Mouse (Mus musculus) midbrain, embryonic 15.5 days (tissue): ENCODE measurements around the gene Xpnpep2. TPM values are rescaled to one million over a fixed set of nuclear protein-coding genes. Genes with fewer than 3 reads are reported as not detected.

Source experiments
- ATAC-seq: fragments of 200-750 bp; cut with Nextera tagmentation; replicated peaks from 2 replicates; pipeline ENCODE4 v1.8.0; 2017; ENCODE audit warnings: moderate TSS enrichment
- H3K27ac ChIP-seq: fragments of 300-500 bp; sonication (generic); 2 replicates; pipeline ENCODE4 v1.5.1; 2015; ENCODE audit warnings: mild to moderate bottlenecking, inconsistent platforms
- H3K27me3 ChIP-seq: fragments of 300-500 bp; sonication (generic); replicated peaks from 2 replicates; pipeline ENCODE4 v1.6.1; 2015; ENCODE audit warnings: inconsistent platforms
- H3K36me3 ChIP-seq: fragments of 300-500 bp; sonication (generic); replicated peaks from 2 replicates; pipeline ENCODE4 v1.6.1; 2015; ENCODE audit warnings: inconsistent platforms
- H3K4me1 ChIP-seq: fragments of 300-500 bp; sonication (generic); 2 replicates; pipeline ENCODE4 v1.6.1; 2015; ENCODE audit warnings: inconsistent platforms
- H3K4me2 ChIP-seq: fragments of 300-500 bp; sonication (generic); 2 replicates; pipeline ENCODE4 v1.6.1; 2015; ENCODE audit warnings: inconsistent platforms, mild to moderate bottlenecking, moderate library complexity
- H3K4me3 ChIP-seq: fragments of 300-500 bp; sonication (generic); 2 replicates; pipeline ENCODE4 v1.5.1; 2015; ENCODE audit warnings: mild to moderate bottlenecking, inconsistent platforms
- H3K9ac ChIP-seq: fragments of 300-500 bp; sonication (generic); 2 replicates; pipeline ENCODE4 v1.6.1; 2015; ENCODE audit warnings: mild to moderate bottlenecking, inconsistent platforms
- H3K9me3 ChIP-seq: fragments of 300-500 bp; sonication (generic); 2 replicates; pipeline ENCODE4 v1.6.1; 2016; ENCODE audit warnings: inconsistent platforms
- WGBS: fragments of 180-500 bp; shearing (Covaris S2); methylation state at CpG from one replicate; pipeline ENCODE4 v1.1.7; 2015; ENCODE audit warnings: mixed read lengths; 5-methylcytosine and 5-hydroxymethylcytosine counted together
- polyA plus RNA-seq: library from polyadenylated mRNA; unstranded; fragments of >200 nt; fragmentation: Nextera tagmentation; extraction: Ambion mirVana; gene quantifications from 2 replicates; pipeline ENCODE4 v1.2.1, GENCODE M21; 2015

Gene Xpnpep2
- polyA plus RNA-seq, 1 experiment from 2014 or later, result 0.65 TPM

DNA sequence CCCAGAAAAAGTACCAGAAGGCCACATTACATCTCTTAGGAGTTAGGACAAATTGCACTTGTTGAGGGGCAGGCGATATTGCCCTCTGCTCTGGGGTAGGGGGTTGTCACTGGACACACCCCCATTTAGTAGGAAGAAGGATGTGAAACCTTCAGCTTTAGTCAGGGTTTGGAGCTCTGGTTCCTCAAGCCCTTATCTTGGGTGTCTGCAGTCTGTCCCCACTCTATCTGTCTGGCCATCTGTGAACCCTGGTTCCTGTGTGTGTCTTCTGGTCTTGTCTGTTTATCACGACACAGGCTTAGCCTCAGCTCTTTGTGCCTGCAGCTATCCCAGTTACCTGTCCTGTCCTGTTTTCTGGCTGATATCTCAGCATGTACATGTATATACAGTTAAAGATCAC is 44.9 kb downstream of the Xpnpep2 start:
- no peaks in the 10 kb centered on the region for H3K36me3 ChIP-seq
- H3K9ac ChIP-seq, result no peak overlapping the region
- no peak overlapping the region for H3K4me2 ChIP-seq
- no peak for ATAC-seq
- no peak overlapping the region for H3K4me3 ChIP-seq
- WGBS, result 93% methylated on average over 2 of the region's 2 CpGs
- H3K27ac ChIP-seq, result no peak overlapping the region
- H3K9me3 ChIP-seq, result no peaks in the 10 kb centered on the region
- H3K27me3 ChIP-seq, result no peaks in the 10 kb centered on the region
- H3K4me1 ChIP-seq, result no peaks in the 10 kb centered on the region

- 65% methylated on average over 2 of the region's 2 CpGs for WGBS
- H3K4me3 ChIP-seq, result no peak overlapping the region
- no peak for ATAC-seq
- no peak overlapping the region for H3K9ac ChIP-seq
- H3K9me3 ChIP-seq, result no peaks in the 10 kb centered on the region
- no peak overlapping the region for H3K27ac ChIP-seq
- H3K4me1 ChIP-seq, result no peaks in the 10 kb centered on the region
- H3K4me2 ChIP-seq, result no peak overlapping the region
- H3K36me3 ChIP-seq, result no peaks in the 10 kb centered on the region
- H3K27me3 ChIP-seq, result no peaks in the 10 kb centered on the region
These were observed 45.4 kb downstream of the Xpnpep2 start for GRCm38 (mm10) chrX:48153949-48154348.

DNA sequence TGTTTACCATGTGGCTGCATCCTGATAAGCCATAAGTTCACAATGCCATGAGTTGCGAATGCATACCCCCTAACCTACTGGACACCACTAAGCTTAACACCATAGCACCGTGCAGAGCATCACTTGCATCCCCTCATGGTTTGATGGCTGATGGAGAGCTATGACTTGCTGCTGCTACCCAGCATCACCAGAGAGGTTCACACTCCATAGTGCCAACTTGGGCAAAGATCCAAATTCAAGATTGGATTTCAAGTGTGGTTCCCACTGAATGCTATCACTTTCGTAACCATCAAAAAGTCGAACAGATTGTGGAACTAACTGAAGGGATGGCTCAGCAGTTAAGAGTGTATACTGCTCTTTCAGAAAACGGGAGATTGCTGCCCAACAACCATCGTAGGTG is 47.0 kb downstream of the Xpnpep2 start:
- ATAC-seq, result no peak
- Histone ChIP-seq H3K27me3 (no peaks in the 10 kb centered on the region), H3K36me3 (no peaks in the 10 kb centered on the region), H3K27ac (no peak overlapping the region), H3K9ac (no peak overlapping the region), H3K4me3 (no peak overlapping the region), H3K4me1 (no peaks in the 10 kb centered on the region), H3K4me2 (no peak overlapping the region), H3K9me3 (no peaks in the 10 kb centered on the region)
- 89% methylated on average over 6 of the region's 6 CpGs for WGBS

DNA sequence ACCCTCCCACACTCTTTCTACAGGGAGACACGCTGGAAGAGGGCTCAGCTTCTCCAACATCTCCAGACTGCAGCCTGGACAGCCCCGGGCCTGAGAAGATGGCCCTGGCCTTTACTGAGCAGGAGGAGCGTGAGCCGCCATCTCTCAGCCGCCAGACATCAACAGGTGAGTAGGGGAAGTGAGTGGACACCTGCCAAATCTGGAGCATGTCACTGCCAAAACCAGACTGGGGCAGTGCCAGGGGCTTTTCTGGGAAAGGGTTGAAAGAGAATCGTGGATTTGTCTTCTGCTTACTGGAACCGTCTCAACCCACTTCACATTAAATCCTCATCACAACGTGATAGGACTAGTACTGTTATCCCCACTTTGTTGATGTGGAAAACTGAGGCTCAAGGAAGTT is 48.9 kb downstream of the Xpnpep2 start:
- Histone ChIP-seq H3K9me3 (no peaks in the 10 kb centered on the region), H3K4me1 (no peaks in the 10 kb centered on the region), H3K27ac (no peak overlapping the region), H3K4me2 (no peak overlapping the region), H3K36me3 (no peaks in the 10 kb centered on the region), H3K9ac (no peak overlapping the region), H3K27me3 (no peaks in the 10 kb centered on the region), H3K4me3 (no peak overlapping the region)
- WGBS, result 83% methylated on average over 8 of the region's 8 CpGs
- ATAC-seq, result no peak

DNA sequence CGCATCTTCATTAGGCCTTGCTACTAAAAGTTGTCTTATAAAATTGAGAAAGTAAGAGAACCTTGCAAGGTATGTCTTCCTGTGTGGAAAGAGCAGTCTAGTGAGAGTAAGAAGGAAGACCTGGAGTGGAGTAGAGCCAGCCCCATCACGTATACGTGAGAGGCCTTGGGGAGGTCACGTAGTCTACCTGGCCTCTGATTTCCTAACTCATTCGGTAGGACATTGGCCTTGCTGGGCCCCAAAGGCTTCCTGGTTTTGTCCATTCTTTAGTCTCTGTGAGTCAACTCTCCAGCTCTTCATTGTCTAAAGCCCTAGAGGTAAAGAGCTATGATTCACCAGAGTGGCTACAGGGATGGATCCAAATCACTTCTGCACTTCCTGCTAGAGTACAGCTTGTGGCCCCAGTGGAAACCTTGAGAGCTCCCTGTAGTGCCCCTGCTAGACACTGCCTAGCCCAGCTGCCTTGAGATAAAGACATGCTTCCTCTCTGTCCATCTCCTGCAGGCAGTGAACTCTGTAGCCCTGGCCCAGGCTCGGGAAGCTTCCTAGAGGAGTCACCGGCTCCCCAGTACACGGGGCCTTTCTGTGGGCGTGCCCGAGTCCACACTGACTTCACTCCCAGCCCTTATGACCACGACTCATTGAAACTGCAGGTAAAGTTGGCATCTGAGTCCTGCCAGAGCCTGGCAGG is 49.8 kb downstream of the Xpnpep2 start:
- Histone ChIP-seq H3K9me3 (no peaks in the 10 kb centered on the region), H3K4me2 (no peak overlapping the region), H3K4me1 (no peaks in the 10 kb centered on the region), H3K9ac (no peak overlapping the region), H3K36me3 (no peaks in the 10 kb centered on the region), H3K27ac (no peak overlapping the region), H3K4me3 (no peak overlapping the region), H3K27me3 (no peaks in the 10 kb centered on the region)
- no peak for ATAC-seq
- WGBS, result 90% methylated on average over 11 of the region's 11 CpGs

- H3K9me3 ChIP-seq, result no peaks in the 10 kb centered on the region
- H3K36me3 ChIP-seq, result no peaks in the 10 kb centered on the region
- WGBS, result 45% methylated on average over 1 of the region's 1 CpGs
- no peak; the same call in 1 of the 2 replicates for ATAC-seq
- no peak overlapping the region for H3K4me3 ChIP-seq
- no peaks in the 10 kb centered on the region for H3K4me1 ChIP-seq
- H3K27me3 ChIP-seq, result no peaks in the 10 kb centered on the region
- no peak overlapping the region for H3K27ac ChIP-seq
- no peak overlapping the region for H3K9ac ChIP-seq
- H3K4me2 ChIP-seq, result no peak overlapping the region
These were observed 61.4 kb downstream of the Xpnpep2 start for GRCm38 (mm10) chrX:48169892-48170291.

- 0 out of 2 replicates have a peak, but pooled peaks have one; percentile 45 for ATAC-seq
- WGBS, result 33% methylated on average over 1 of the region's 1 CpGs
These were observed 61.8 kb downstream of the Xpnpep2 start for GRCm38 (mm10) chrX:48170368-48170767.

DNA sequence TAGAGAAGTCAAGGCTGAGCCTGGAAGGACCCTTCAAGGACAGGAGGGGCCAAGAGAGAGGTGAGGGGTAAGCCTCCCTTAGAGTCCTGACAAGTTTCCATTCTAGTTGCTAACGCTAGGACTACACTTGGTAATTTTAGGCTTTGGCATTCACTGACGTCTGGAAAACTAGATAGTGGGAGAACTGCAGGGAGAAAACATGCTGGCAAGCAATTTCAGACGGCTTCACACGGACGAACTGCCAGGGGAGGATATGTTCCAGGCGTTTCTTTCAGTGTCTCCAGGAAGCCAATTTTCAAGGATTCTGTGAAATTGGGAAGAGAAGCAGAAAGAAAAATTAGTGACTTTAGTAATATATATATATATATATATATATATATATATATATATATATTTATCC is 73.3 kb downstream of the Xpnpep2 start:
- no peak overlapping the region for H3K4me2 ChIP-seq
- no peaks in the 10 kb centered on the region for H3K9me3 ChIP-seq
- 0 out of 2 replicates have a peak, but pooled peaks cover 2% of the 10 kb centered on the region for H3K36me3 ChIP-seq
- WGBS, result 85% methylated on average over 6 of the region's 6 CpGs
- ATAC-seq, result no peak
- H3K27me3 ChIP-seq, result no peaks in the 10 kb centered on the region
- H3K4me3 ChIP-seq, result no peak overlapping the region
- H3K27ac ChIP-seq, result no peak overlapping the region
- no peaks in the 10 kb centered on the region for H3K4me1 ChIP-seq
- H3K9ac ChIP-seq, result no peak overlapping the region

More at GRCm38 (mm10) chrX:48170368-48170767, 61.8 kb downstream of the Xpnpep2 start:
- Histone ChIP-seq H3K9ac (no peak overlapping the region), H3K27me3 (no peaks in the 10 kb centered on the region), H3K4me2 (no peak overlapping the region), H3K36me3 (no peaks in the 10 kb centered on the region), H3K27ac (no peak overlapping the region), H3K4me3 (no peak overlapping the region), H3K4me1 (no peaks in the 10 kb centered on the region), H3K9me3 (no peaks in the 10 kb centered on the region)

DNA sequence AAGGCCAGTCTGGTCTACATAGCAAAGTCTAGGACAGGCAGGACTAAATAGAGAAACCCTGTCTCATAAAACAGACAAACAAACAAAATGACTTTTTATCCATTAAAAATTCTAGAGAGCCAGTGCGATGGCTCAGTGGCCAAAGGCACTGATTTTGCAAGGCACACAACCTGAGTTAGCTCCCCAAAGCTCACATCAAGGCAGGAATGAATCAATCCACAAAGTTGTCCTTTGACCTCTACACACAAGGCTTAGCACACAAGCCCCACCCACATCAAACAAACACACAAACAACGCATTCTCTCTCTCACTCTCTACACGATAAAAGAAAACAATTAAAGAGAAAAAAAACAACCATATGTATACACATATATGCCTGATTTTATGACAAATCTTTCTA is 76.2 kb downstream of the Xpnpep2 start:
- 78% methylated on average over 3 of the region's 3 CpGs for WGBS
- Histone ChIP-seq H3K4me1 (no peaks in the 10 kb centered on the region), H3K27ac (no peak overlapping the region), H3K36me3 (no peaks in the 10 kb centered on the region), H3K9me3 (no peaks in the 10 kb centered on the region), H3K4me2 (no peak overlapping the region), H3K4me3 (no peak overlapping the region), H3K9ac (no peak overlapping the region), H3K27me3 (no peaks in the 10 kb centered on the region)
- no peak for ATAC-seq

Other genes with a start within 250 kb of the Xpnpep2 start
- gene Smarca1, start 215.8 kb upstream of the Xpnpep2 start, polyA plus RNA-seq, result 32.9 and 37.3 TPM in 2 replicates
- gene Ocrl, start 196.3 kb upstream of the Xpnpep2 start, polyA plus RNA-seq, result 34.9 and 35.8 TPM in 2 replicates
- gene Apln, start 73.9 kb upstream of the Xpnpep2 start, polyA plus RNA-seq, result 3.5 and 4.3 TPM in 2 replicates
- gene Sash3, start 37.7 kb downstream of the Xpnpep2 start, polyA plus RNA-seq, result 0.83 and 1.2 TPM in 2 replicates
- gene Zdhhc9, start 100.2 kb downstream of the Xpnpep2 start, polyA plus RNA-seq, result 10.4 and 11.3 TPM in 2 replicates
- gene Utp14a, start 148.1 kb downstream of the Xpnpep2 start, polyA plus RNA-seq, result 13.3 and 16.0 TPM in 2 replicates
- gene Bcorl1, start 232.6 kb downstream of the Xpnpep2 start, polyA plus RNA-seq, result 6.2 and 8.4 TPM in 2 replicates